Mouse (Mus musculus) midbrain, embryonic 10.5 days (tissue): ENCODE measurements around the gene Dip2c. TPM values are rescaled to one million over a fixed set of nuclear protein-coding genes. Genes with fewer than 3 reads are reported as not detected.

ENCODE experiments used
- DNase-seq: peaks from one replicate; pipeline ENCODE4 v3.0.0-alpha.2; 2017; ENCODE audit warnings: low spot score
- H3K27ac ChIP-seq: fragments of 300-500 bp; sonication (generic); replicated peaks from 2 replicates; pipeline ENCODE4 v1.5.1; 2016; ENCODE audit warnings: mild to moderate bottlenecking
- H3K27me3 ChIP-seq: fragments of 300-500 bp; sonication (generic); 2 replicates; pipeline ENCODE4 v1.6.1; 2016; ENCODE audit warnings: low read depth, mild to moderate bottlenecking; ENCODE audit not compliant: poor library complexity, severe bottlenecking
- H3K36me3 ChIP-seq: fragments of 300-500 bp; sonication (generic); 2 replicates; pipeline ENCODE4 v1.6.1; 2016; ENCODE audit warnings: mild to moderate bottlenecking, moderate library complexity
- H3K4me1 ChIP-seq: fragments of 300-500 bp; sonication (generic); 2 replicates; pipeline ENCODE4 v1.6.1; 2016
- H3K4me3 ChIP-seq: fragments of 300-500 bp; sonication (generic); 2 replicates; pipeline ENCODE4 v1.5.1; 2016; ENCODE audit warnings: mild to moderate bottlenecking, moderate library complexity
- H3K9me3 ChIP-seq: fragments of 300-500 bp; sonication (generic); replicated peaks from 2 replicates; pipeline ENCODE4 v1.6.1; 2016; ENCODE audit warnings: mild to moderate bottlenecking
- WGBS: fragments of 180-500 bp; shearing (Covaris S2); methylation state at CpG from one replicate; pipeline ENCODE4 v1.1.7; 2016; 5-methylcytosine and 5-hydroxymethylcytosine counted together
- polyA plus RNA-seq: library from polyadenylated mRNA; unstranded; fragments of >200 nt; fragmentation: Nextera tagmentation; extraction: Ambion mirVana; gene quantifications from 2 replicates; pipeline ENCODE4 v1.2.1, GENCODE M21; 2016

The Dip2c gene
- polyA plus RNA-seq, 1 experiment from 2014 or later = 4.0 TPM

DNA sequence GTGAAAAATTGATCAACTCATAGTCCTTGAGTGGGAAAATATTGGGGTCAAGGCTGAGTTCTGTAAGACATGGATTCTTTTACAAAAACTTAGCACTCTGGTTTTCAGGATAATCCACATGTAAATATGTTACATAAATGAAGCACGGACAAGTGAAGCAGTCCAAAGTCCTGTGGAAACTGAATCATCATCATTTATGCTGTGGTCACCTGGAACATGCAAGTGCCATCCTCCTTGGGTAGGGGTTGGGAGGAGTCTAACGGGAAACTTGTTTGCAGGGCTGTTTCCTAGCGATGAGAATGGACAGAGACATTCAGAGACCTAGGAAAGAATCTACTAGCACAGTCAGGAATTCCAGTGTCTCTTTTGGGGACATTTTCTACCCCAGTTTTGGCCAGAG, 213.4 kb downstream of the Dip2c start:
- no peak overlapping the region for H3K4me3 ChIP-seq
- H3K27ac ChIP-seq = no peak overlapping the region
- H3K9me3 ChIP-seq = no peaks in the 10 kb centered on the region
- 86% methylated on average over 3 of the region's 3 CpGs for WGBS
- no peaks in the 10 kb centered on the region for H3K36me3 ChIP-seq
- 0 out of 2 replicates have a peak, but pooled peaks cover 6% of the 10 kb centered on the region for H3K4me1 ChIP-seq
- no peaks in the 10 kb centered on the region for H3K27me3 ChIP-seq
- no peak for DNase-seq

DNA sequence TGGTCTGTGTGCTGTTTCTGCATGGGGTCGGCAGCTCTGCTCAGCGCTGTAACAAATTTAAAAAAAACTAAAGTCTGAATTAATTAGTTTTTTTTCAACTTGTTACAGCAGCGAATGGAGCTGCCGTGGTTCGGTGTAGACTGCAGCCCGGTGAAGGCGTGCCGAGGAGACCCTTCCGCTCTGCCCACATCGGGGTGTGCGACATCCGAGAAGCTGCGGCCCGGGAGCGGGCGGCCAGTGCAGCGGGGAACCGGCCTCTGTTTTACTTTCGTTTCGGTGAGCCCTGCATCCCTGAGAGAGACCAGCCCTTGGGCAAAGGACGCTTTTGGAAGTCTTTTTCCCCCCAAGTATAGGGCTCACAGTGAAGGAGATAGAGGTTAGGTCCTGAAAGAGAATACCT, 218.4 kb downstream of the Dip2c start:
- H3K36me3 ChIP-seq = no peaks in the 10 kb centered on the region
- no peaks in the 10 kb centered on the region for H3K9me3 ChIP-seq
- no peak overlapping the region for H3K27ac ChIP-seq
- DNase-seq = no peak
- H3K27me3 ChIP-seq = no peaks in the 10 kb centered on the region
- 0 out of 2 replicates have a peak, but pooled peaks cover 6% of the 10 kb centered on the region for H3K4me1 ChIP-seq
- H3K4me3 ChIP-seq = peak overlapping the region; percentile 23; the same call in 1 of the 2 replicates
- WGBS = 69% methylated on average over 21 of the region's 21 CpGs

DNA sequence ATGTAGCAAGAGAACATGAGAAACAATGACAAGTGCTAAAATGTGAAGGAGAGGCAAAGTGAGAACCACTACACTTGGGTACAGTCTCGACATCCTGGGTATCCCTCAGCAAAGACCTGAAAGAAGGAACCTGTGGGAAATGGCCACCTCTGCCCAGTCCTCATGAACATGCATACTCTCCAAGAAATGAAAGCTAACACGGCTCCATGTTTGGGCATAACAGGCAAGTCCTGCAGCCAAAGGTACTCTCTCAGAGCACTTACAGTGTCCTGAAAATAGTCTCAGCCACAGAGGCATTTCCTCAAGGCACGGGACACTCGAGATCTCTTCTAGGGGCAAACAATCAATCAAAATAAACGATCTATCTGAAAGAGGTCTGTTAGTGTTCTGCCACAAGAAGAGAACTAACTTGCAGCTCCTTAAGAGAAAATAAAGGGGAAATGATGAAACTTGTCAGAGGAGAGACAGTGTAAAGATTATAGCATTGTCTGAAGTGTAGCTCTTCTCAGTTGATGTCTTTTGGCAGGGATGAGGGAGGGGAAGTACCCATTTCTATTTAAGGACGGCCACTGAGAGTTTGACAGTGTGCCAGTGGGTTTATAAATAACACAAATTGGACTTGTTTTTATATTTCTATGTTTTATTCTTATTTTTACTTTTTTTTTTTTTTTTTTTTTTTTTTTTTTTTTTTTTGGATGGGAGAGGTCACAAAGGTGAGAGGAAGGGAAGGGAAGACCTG, 228.0 kb downstream of the Dip2c start:
- H3K9me3 ChIP-seq = no peaks in the 10 kb centered on the region
- 85% methylated on average over 6 of the region's 6 CpGs for WGBS
- H3K4me1 ChIP-seq = no peaks in the 10 kb centered on the region
- no peaks in the 10 kb centered on the region for H3K36me3 ChIP-seq
- no peaks in the 10 kb centered on the region for H3K27me3 ChIP-seq
- no peak overlapping the region for H3K4me3 ChIP-seq
- H3K27ac ChIP-seq = no peak overlapping the region
- no peak for DNase-seq

DNA sequence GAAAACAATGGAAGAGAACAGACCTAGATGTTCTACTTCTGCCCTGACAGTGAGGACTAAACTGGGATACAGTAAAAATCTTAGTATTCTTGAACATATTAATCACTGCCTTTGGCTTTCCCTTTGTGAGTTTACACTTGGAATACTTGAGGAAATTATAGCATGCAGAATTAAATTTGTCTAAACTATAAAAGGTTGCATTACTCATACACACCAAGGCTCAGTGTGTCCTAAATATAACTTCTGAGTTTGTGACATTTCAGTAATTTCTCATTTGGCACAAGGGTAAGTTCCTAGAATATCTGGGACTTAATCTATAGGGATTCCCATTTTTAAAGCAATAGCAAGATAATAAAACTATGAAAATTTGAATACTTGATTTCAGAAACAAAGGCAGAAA, 262.2 kb downstream of the Dip2c start:
- H3K27ac ChIP-seq = no peak overlapping the region

DNA sequence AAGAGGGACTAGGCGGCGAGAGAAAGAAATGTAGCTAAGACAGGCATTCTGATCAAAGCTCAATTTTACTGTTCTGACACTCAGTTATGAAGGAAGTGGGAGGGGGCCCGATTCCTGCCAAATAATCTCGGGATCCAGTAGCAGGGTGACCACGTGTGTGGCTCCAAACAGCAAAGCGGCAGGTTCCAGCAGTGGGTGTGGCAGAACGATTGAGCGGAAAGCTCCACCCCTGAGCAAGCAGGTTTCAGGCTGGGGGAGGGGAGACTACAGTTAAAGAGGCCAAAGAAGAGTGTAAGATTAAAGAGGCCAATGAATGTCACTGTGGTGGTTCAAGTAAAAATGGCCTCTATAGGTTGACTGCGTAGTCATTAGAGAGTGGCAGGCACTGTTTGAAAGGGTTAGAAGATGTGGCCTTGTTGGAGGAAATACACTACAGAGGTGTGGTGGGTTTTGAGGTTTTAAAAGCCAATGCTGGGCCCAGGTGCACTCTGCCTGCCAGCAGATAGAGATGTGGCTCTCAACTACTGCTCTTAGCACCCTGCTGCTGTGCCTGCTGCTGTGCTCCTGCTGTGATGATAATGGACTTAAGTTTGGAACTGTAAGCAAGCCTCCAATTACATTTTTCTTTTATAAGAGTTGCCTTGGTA, 271.5 kb downstream of the Dip2c start:
- no peak for DNase-seq
- no peak overlapping the region for H3K27ac ChIP-seq
- no peaks in the 10 kb centered on the region for H3K9me3 ChIP-seq
- H3K36me3 ChIP-seq = peaks cover 4% of the 10 kb centered on the region; the same call in 1 of the 2 replicates
- no peaks in the 10 kb centered on the region for H3K27me3 ChIP-seq
- WGBS = 19% methylated on average over 9 of the region's 9 CpGs
- peaks cover 6% of the 10 kb centered on the region for H3K4me1 ChIP-seq
- no peak overlapping the region for H3K4me3 ChIP-seq

More for the DNA sequence above, 262.2 kb downstream of the Dip2c start:
- Histone ChIP-seq H3K27me3 (no peaks in the 10 kb centered on the region), H3K9me3 (no peaks in the 10 kb centered on the region), H3K36me3 (no peaks in the 10 kb centered on the region), H3K4me1 (no peaks in the 10 kb centered on the region), H3K4me3 (no peak overlapping the region)
- DNase-seq = no peak

DNA sequence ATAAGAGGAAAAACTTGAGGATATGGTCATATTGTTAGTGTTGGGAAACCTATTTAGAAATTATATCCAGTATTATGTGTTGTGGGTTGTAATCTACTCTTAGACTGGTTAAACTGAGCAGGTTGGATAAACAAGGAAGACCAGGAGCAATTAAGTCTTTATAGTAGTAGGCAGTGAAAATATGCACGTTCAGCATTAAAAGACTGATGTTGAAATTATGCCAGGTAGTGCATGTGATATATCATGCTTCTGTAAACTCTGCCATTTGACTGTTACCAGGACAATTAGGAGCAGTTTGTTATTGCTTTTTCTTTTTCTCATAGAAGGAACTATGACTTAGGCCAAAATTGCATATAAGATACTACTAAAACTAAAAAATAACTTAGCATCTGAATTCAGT, 285.8 kb downstream of the Dip2c start:
- Histone ChIP-seq H3K27ac (no peak overlapping the region), H3K9me3 (no peaks in the 10 kb centered on the region), H3K4me3 (no peak overlapping the region), H3K36me3 (no peaks in the 10 kb centered on the region), H3K4me1 (no peaks in the 10 kb centered on the region), H3K27me3 (no peaks in the 10 kb centered on the region)
- DNase-seq = no peak
- 85% methylated on average over 1 of the region's 1 CpGs for WGBS

DNA sequence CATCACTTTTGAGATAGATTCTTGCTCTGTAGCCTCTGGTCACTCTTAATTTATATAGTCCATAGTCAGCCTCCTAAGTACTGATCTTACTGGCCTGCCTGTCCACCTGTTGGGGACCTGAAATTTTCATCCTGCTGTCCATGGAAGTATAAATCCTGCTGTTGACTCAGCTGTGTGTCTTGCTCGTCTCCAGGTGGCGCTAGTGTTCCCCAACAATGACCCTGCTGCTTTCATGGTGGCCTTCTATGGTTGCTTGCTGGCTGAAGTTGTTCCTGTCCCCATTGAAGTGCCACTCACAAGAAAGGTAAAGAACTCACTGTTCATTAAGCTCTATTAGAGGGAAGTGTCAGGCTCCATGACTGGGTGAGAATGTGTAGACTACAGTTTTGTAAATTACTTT, 286.6 kb downstream of the Dip2c start:
- H3K36me3 ChIP-seq = no peaks in the 10 kb centered on the region

DNA sequence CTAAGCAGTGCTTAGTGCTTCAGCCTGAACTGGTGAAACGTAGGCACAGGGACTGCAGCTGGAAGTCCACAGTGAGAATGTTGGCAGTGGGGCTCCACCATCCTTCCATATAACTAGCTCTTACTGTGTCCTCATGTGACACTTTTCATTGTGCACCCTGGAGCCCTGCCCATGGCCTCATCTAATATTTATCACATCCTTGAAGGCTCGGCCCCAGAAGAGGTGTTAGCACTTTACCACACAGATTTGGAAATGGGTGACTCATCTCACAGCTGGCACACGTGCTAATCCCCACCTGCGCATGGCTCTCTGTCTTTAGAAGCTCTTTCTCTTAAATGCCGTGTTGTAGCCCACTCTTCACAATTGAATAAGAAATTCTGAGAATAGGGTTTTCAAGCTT, 292.5 kb downstream of the Dip2c start:
- 91% methylated on average over 5 of the region's 5 CpGs for WGBS
- Histone ChIP-seq H3K36me3 (peaks cover 15% of the 10 kb centered on the region), H3K9me3 (no peaks in the 10 kb centered on the region), H3K27ac (no peak overlapping the region), H3K4me1 (no peaks in the 10 kb centered on the region), H3K4me3 (no peak overlapping the region), H3K27me3 (no peaks in the 10 kb centered on the region)
- DNase-seq = no peak

More for the DNA sequence above, 286.6 kb downstream of the Dip2c start:
- WGBS = 5% methylated on average over 2 of the region's 2 CpGs
- Histone ChIP-seq H3K27ac (no peak overlapping the region), H3K4me1 (no peaks in the 10 kb centered on the region), H3K9me3 (no peaks in the 10 kb centered on the region), H3K27me3 (no peaks in the 10 kb centered on the region), H3K4me3 (no peak overlapping the region)
- DNase-seq = peak; percentile 27

DNA sequence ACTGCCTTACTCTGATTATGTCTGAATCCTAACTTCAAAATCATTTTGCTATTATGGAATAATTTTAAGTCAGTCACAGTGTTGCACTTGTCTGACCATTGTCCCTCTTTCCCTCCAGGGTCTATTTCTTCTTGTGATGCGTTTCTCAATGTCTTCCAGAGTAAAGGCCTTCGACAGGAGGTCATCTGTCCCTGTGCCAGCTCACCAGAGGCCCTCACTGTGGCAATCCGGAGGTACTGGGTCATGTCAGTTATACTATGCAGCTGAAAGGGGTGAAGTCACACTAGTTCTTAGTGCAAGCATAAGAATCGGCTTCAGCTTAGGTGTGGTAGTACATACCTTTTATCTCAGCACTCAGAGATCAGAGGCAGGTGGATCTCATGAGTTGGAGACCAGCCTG, 300.4 kb downstream of the Dip2c start:
- H3K4me3 ChIP-seq = no peak overlapping the region
- no peak for DNase-seq
- no peaks in the 10 kb centered on the region for H3K27me3 ChIP-seq
- no peaks in the 10 kb centered on the region for H3K4me1 ChIP-seq
- no peaks in the 10 kb centered on the region for H3K9me3 ChIP-seq
- H3K27ac ChIP-seq = no peak overlapping the region
- H3K36me3 ChIP-seq = peaks cover 13% of the 10 kb centered on the region
- WGBS = 89% methylated on average over 4 of the region's 4 CpGs

DNA sequence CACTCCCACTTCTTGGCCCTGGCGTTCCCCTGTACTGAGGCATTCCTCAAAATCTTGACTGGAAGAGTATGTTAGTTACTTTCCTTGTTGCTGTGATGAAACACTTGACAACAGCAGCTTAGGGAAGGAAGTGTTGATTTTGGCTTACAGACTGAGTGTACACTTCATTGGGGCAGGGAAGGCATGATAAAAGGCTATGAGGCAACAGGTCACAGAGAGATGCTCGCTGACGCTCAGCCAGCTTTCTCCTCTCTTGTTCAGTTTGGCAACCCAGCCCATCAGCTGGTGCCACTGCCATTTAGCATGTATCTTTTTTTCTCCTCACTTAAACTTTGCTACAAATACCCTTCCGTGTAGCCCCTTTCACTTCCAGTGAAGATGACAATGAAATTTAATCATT, 302.1 kb downstream of the Dip2c start:
- 92% methylated on average over 4 of the region's 4 CpGs for WGBS
- no peaks in the 10 kb centered on the region for H3K4me1 ChIP-seq
- no peaks in the 10 kb centered on the region for H3K27me3 ChIP-seq
- H3K4me3 ChIP-seq = no peak overlapping the region
- peaks cover 13% of the 10 kb centered on the region for H3K36me3 ChIP-seq
- H3K9me3 ChIP-seq = no peaks in the 10 kb centered on the region
- no peak overlapping the region for H3K27ac ChIP-seq
- no peak for DNase-seq

DNA sequence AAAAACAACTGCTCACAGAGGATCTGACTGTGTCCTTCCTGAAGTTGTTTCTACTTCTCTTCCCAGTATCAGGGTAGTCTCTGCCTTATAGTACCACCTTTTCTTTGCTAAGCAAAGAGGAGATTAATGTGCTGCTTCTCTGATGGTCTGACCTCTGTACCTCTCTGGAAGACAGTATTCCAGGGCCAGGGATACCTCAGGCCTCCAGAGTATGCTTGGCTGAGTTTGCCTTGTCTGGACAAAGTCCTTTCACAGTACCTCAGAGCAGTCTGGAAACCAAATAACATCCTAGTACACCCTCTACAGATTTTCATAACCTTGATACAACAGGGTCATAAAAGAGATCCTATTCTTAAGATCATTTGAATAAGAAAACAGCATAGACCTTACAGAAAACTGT, 305.5 kb downstream of the Dip2c start:
- no peak overlapping the region for H3K4me3 ChIP-seq
- no peak for DNase-seq
- H3K4me1 ChIP-seq = no peaks in the 10 kb centered on the region; the same call in 1 of the 2 replicates
- no peak overlapping the region for H3K27ac ChIP-seq
- no peaks in the 10 kb centered on the region for H3K27me3 ChIP-seq
- peaks cover 9% of the 10 kb centered on the region for H3K36me3 ChIP-seq
- H3K9me3 ChIP-seq = no peaks in the 10 kb centered on the region

DNA sequence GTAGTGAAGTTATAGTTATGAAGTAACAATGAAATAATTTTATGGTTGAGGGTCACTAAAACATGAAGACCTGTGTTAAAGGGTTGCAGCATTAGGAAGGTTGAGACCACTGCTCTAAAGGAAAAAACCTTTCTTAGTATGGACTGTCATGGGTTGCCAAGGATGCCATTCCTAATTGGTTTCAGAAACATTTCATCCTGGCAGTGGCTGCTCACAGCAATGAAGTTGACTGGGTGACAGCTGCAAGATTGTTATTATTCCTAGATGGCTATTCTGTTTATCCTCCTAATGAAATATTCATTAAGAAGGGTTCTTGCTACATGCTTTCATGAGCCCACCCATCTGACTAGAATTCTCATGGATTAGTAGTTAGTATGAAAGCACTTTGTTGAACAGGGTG, 307.3 kb downstream of the Dip2c start:
- no peak for DNase-seq
- Histone ChIP-seq H3K27ac (no peak overlapping the region), H3K36me3 (no peaks in the 10 kb centered on the region), H3K4me1 (no peaks in the 10 kb centered on the region; the same call in 1 of the 2 replicates), H3K4me3 (no peak overlapping the region), H3K27me3 (no peaks in the 10 kb centered on the region), H3K9me3 (no peaks in the 10 kb centered on the region)

DNA sequence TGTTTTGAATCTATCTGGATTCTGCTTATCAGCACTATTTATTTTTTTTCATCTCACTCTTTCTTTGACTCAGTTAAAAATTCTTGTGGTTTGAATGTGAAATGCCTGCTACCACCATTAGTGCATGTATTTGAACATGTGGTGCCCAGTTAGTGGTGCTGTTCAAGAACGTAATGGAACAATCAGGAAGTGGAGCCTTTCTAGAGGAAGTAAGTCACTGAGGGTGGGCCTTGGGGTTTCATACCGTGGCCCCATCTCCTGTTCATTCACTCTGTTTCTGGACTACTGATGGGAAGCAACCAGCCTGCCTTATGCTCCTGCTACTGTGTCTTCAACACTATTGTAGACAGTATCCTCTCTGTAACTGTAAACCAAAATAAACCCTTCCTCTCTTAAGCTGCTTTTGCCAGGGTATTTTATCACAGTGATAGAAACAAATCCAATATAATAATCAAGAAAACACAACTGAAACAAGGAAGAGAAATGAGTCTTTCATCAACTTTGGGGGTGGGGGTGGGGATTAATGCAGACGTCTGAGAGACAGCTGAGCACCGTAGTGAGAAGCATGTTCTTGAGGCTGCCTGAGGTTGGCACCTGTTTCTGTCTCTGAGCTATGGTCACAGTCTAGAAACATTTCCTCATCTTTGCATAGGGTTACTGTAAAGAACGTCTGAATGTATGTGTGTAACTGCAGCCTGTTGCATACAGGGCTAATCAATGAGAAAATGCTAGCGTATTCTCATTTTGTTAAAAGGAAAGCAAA, 323.2 kb downstream of the Dip2c start:
- Histone ChIP-seq H3K4me1 (peaks cover 7% of the 10 kb centered on the region; the same call in 1 of the 2 replicates), H3K36me3 (peaks cover 10% of the 10 kb centered on the region; the same call in 1 of the 2 replicates), H3K27me3 (no peaks in the 10 kb centered on the region), H3K27ac (no peak overlapping the region), H3K9me3 (no peaks in the 10 kb centered on the region), H3K4me3 (no peak overlapping the region)
- no peak for DNase-seq
- WGBS = 87% methylated on average over 6 of the region's 6 CpGs
